Mouse (Mus musculus): Measurements from ENCODE around the gene Cdkl4. TPM values are rescaled to one million over a fixed set of nuclear protein-coding genes. Genes with fewer than 3 reads are reported as not detected.
"Not testable (repeated sequence)": the region's sequence is repeated elsewhere in the genome, so short reads cannot be mapped to it uniquely, and the experiment has no call there.

The Cdkl4 gene
- polyA plus RNA-seq, 1 experiment from 2014 or later = 3.9 TPM

DNA sequence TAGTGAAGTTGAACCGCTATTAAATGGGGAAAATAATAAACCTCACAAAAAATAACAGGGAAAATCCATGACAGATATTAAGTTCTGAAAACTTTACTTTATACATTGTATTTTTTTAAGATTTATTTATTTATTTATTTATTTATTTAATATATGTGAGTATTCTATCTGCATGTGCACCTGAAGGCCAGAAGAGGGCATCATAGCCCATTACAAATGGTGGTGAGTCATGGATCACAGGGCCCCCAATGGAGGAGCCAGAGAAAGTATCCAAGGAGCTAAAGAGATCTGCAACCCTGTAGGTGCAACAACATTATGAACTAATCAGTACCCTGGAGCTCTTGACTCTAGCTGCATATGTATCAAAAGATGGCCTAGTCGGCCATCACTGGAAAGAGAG lies 7.9 kb downstream of the Cdkl4 start:
- not testable (repeated sequence) for ATAC-seq; H3K4me2 ChIP-seq (ENCODE audit: low read length); H3K36me3 ChIP-seq (ENCODE audit: control insufficient read depth, insufficient read depth); H3K4me3 ChIP-seq (replicated peaks; ENCODE audit: low read length); H3K27ac ChIP-seq (ENCODE audit: low read length); H3K27me3 ChIP-seq (replicated peaks; ENCODE audit: control insufficient read depth, insufficient read depth, low read length); H3K9ac ChIP-seq (replicated peaks; ENCODE audit: low read depth, low read length); H3K9me3 ChIP-seq (ENCODE audit: control insufficient read depth, low read length); H3K4me1 ChIP-seq (replicated peaks; ENCODE audit: control insufficient read depth, insufficient read depth, low read length)
- 91% methylated on average over 1 of the region's 2 CpGs for WGBS

DNA sequence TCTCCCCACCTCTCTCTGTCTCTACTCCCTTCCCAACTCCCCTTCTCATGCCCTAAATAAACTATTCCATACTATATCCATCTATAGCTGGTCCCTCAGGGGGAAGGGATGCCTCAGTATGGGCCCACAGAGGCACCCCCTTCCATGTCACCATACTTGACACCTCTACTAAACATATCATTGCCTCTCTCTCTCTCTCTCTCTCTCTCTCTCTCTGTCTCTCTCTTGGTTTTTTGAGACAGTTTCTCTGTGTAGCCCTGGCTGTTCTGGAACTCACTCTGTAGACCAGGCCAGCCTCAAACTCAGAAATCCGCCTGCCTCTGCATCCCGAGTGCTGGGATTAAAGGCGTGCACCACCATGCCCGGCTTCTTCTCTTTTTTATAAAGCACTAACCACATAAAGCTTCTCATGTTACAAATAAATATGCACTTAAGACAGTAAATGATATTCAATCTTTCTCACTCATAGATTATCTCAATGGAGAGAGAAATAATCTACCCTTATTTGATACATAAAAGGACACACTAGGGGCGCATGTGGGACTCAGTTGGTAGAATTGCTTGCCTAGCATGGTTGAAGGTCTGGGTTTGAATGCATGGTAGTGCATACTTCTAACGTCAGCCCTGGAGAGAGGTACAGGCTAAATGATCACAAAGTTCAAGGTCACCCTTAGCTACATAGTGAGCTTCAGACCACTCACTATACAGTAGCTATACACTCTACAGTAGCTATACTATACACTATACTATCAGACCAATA lies 8.6 kb downstream of the Cdkl4 start:
- Histone ChIP-seq H3K36me3 (ENCODE audit: control insufficient read depth, insufficient read depth) (no peaks in the 10 kb centered on the region), H3K4me3 (replicated peaks; ENCODE audit: low read length) (no peak overlapping the region), H3K27me3 (replicated peaks; ENCODE audit: control insufficient read depth, insufficient read depth, low read length) (no peaks in the 10 kb centered on the region), H3K9ac (replicated peaks; ENCODE audit: low read depth, low read length) (no peak overlapping the region), H3K4me2 (ENCODE audit: low read length) (no peak overlapping the region), H3K9me3 (ENCODE audit: control insufficient read depth, low read length) (0 out of 2 replicates have a peak, but pooled peaks cover 2% of the 10 kb centered on the region), H3K27ac (ENCODE audit: low read length) (no peak overlapping the region), H3K4me1 (replicated peaks; ENCODE audit: control insufficient read depth, insufficient read depth, low read length) (no peaks in the 10 kb centered on the region)
- WGBS = 91% methylated on average over 6 of the region's 6 CpGs
- no peak for ATAC-seq

- H3K4me3 ChIP-seq (replicated peaks; ENCODE audit: low read length) = no peak overlapping the region
- no peak overlapping the region for H3K4me2 ChIP-seq (ENCODE audit: low read length)
- 85% methylated on average over 2 of the region's 2 CpGs for WGBS
- H3K27ac ChIP-seq (ENCODE audit: low read length) = no peak overlapping the region
- H3K9ac ChIP-seq (replicated peaks; ENCODE audit: low read depth, low read length) = no peak overlapping the region
- H3K4me1 ChIP-seq (replicated peaks; ENCODE audit: control insufficient read depth, insufficient read depth, low read length) = no peaks in the 10 kb centered on the region
- H3K9me3 ChIP-seq (ENCODE audit: control insufficient read depth, low read length) = 0 out of 2 replicates have a peak, but pooled peaks cover 2% of the 10 kb centered on the region
- ATAC-seq = no peak
- H3K36me3 ChIP-seq (ENCODE audit: control insufficient read depth, insufficient read depth) = no peaks in the 10 kb centered on the region
- no peaks in the 10 kb centered on the region for H3K27me3 ChIP-seq (replicated peaks; ENCODE audit: control insufficient read depth, insufficient read depth, low read length)
Observed at GRCm38 (mm10) chr17:80568441-80568840, 9.2 kb downstream of the Cdkl4 start.

DNA sequence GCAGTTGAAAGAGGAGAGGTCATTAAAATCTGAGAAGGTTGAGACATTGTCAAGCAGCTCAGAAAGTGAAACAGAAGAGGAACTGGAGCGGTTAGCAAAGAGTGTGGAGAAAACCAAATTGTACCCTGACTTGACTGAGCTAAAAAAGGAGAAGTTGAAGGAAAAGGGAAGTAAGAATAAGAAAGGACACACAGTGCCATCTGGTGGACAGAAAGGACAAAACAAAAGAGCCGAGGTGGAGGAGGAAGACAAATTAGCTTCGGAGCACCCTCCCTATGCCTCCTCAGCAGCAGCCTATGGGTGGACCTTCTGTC lies 13.0 kb downstream of the Cdkl4 start:
- 76% methylated on average over 3 of the region's 3 CpGs for WGBS
- H3K4me1 ChIP-seq (replicated peaks; ENCODE audit: control insufficient read depth, insufficient read depth, low read length) = no peaks in the 10 kb centered on the region
- no peaks in the 10 kb centered on the region for H3K27me3 ChIP-seq (replicated peaks; ENCODE audit: control insufficient read depth, insufficient read depth, low read length)
- H3K4me3 ChIP-seq (replicated peaks; ENCODE audit: low read length) = no peak overlapping the region
- H3K9ac ChIP-seq (replicated peaks; ENCODE audit: low read depth, low read length) = no peak overlapping the region
- ATAC-seq = no peak
- H3K36me3 ChIP-seq (ENCODE audit: control insufficient read depth, insufficient read depth) = no peaks in the 10 kb centered on the region
- no peak overlapping the region for H3K27ac ChIP-seq (ENCODE audit: low read length)
- H3K4me2 ChIP-seq (ENCODE audit: low read length) = no peak overlapping the region
- H3K9me3 ChIP-seq (ENCODE audit: control insufficient read depth, low read length) = 0 out of 2 replicates have a peak, but pooled peaks cover 2% of the 10 kb centered on the region

DNA sequence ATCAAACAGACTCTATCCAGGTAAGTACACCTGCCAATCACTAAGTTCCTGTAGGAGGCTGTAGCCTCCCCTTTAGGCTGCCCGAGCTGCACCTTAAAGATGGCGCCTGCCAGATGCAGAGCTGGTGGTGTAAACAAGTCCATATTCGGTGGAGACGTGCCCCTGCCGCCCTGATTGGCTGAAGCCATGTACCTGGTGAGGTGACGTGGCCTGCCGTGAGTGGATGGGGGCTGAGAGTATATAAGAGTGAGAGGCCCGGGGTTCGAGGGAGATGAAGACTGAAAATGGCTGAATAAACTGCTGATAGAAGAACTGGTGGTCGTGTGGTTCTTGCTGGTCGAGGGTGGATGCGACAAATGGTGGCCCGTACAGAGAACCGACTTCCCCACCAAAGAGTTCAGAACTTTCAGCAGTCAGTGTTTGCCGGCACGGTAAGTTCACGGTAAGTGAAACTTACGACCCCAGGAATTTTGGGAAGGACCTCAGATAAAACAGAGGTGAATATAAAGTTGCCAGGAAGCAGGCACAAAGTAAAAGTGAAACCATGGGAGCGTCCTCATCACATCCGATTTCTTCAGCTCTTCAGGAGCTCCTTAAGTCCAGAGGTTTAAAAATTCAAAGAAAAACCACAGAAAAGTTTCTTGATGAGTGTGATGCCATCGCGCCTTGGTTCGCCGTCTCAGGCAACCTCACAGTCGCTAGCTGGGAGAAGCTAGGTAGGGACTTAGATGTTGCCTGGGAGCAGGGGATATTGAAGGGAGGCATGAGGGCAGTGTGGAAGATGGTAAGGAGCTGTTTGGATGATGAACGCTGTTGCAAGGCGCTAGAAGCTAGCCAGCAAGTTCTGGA lies 13.6 kb downstream of the Cdkl4 start:
- ATAC-seq; H3K27me3 ChIP-seq (replicated peaks; ENCODE audit: control insufficient read depth, insufficient read depth, low read length); H3K4me2 ChIP-seq (ENCODE audit: low read length); H3K9me3 ChIP-seq (ENCODE audit: control insufficient read depth, low read length); H3K4me1 ChIP-seq (replicated peaks; ENCODE audit: control insufficient read depth, insufficient read depth, low read length); H3K9ac ChIP-seq (replicated peaks; ENCODE audit: low read depth, low read length); H3K27ac ChIP-seq (ENCODE audit: low read length); H3K4me3 ChIP-seq (replicated peaks; ENCODE audit: low read length); H3K36me3 ChIP-seq (ENCODE audit: control insufficient read depth, insufficient read depth): not testable (repeated sequence)
- WGBS = 95% methylated on average over 27 of the region's 27 CpGs

DNA sequence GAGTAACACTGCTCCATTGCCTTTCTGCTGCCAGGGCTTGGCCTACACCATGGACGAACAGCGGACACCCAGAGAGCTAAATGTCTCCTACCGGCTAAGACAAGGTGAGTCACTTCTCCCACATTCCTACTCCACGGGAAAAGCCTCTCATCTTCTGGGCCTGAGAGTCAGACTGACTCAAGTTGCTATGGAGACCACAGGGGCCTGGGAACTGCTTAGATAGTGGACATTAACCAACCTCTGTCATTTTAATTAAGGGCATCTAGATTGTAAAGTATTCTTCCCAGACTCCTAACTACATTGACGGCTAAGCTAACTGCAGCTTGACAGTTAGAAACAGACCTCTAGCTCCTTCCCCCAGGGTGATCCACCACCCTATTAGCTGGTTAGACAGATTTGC lies 14.8 kb downstream of the Cdkl4 start:
- Histone ChIP-seq H3K4me2 (ENCODE audit: low read length) (no peak overlapping the region), H3K4me1 (replicated peaks; ENCODE audit: control insufficient read depth, insufficient read depth, low read length) (no peaks in the 10 kb centered on the region), H3K36me3 (ENCODE audit: control insufficient read depth, insufficient read depth) (no peaks in the 10 kb centered on the region), H3K9ac (replicated peaks; ENCODE audit: low read depth, low read length) (no peak overlapping the region), H3K4me3 (replicated peaks; ENCODE audit: low read length) (no peak overlapping the region), H3K27me3 (replicated peaks; ENCODE audit: control insufficient read depth, insufficient read depth, low read length) (no peaks in the 10 kb centered on the region), H3K9me3 (ENCODE audit: control insufficient read depth, low read length) (0 out of 2 replicates have a peak, but pooled peaks cover 2% of the 10 kb centered on the region), H3K27ac (ENCODE audit: low read length) (no peak overlapping the region)
- no peak for ATAC-seq
- 74% methylated on average over 5 of the region's 5 CpGs for WGBS

- 19% methylated on average over 12 of the region's 12 CpGs for WGBS
Observed at GRCm38 (mm10) chr17:80560669-80561401, 16.8 kb downstream of the Cdkl4 start.

DNA sequence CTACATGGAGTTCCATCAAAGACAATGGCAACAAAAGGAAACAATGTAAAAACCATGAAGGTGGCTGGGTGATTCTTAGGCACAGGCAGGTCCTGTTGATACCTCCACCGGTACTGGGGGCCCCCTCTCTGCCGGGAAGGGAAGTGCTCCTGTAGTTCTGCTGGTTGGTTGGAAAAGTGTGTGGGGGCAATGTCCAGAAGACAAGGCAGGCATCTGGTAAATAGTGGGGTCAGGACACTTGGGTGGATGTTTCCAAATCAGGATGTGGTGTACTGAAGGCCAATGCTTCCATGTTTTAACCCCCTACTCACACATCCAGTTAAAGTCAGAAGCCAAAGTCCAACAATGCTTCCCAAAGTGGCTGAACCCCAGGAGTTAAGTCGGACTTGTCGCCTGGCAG lies 17.9 kb downstream of the Cdkl4 start:
- H3K27ac ChIP-seq (ENCODE audit: low read length) = no peak overlapping the region
- H3K9ac ChIP-seq (replicated peaks; ENCODE audit: low read depth, low read length) = no peak overlapping the region
- 82% methylated on average over 4 of the region's 4 CpGs for WGBS
- ATAC-seq = no peak
- no peak overlapping the region for H3K4me3 ChIP-seq (replicated peaks; ENCODE audit: low read length)
- H3K27me3 ChIP-seq (replicated peaks; ENCODE audit: control insufficient read depth, insufficient read depth, low read length) = no peaks in the 10 kb centered on the region
- H3K4me2 ChIP-seq (ENCODE audit: low read length) = no peak overlapping the region
- no peaks in the 10 kb centered on the region for H3K36me3 ChIP-seq (ENCODE audit: control insufficient read depth, insufficient read depth)
- no peaks in the 10 kb centered on the region for H3K4me1 ChIP-seq (replicated peaks; ENCODE audit: control insufficient read depth, insufficient read depth, low read length)
- H3K9me3 ChIP-seq (ENCODE audit: control insufficient read depth, low read length) = no peaks in the 10 kb centered on the region

More at GRCm38 (mm10) chr17:80560669-80561401, 16.8 kb downstream of the Cdkl4 start:
- Histone ChIP-seq H3K27me3 (replicated peaks; ENCODE audit: control insufficient read depth, insufficient read depth, low read length) (no peaks in the 10 kb centered on the region), H3K36me3 (ENCODE audit: control insufficient read depth, insufficient read depth) (no peaks in the 10 kb centered on the region), H3K4me3 (replicated peaks; ENCODE audit: low read length) (no peak overlapping the region), H3K9ac (replicated peaks; ENCODE audit: low read depth, low read length) (no peak overlapping the region), H3K27ac (ENCODE audit: low read length) (no peak overlapping the region), H3K4me1 (replicated peaks; ENCODE audit: control insufficient read depth, insufficient read depth, low read length) (no peaks in the 10 kb centered on the region), H3K4me2 (ENCODE audit: low read length) (no peak overlapping the region), H3K9me3 (ENCODE audit: control insufficient read depth, low read length) (no peaks in the 10 kb centered on the region)
- peak; percentile 45 for ATAC-seq

DNA sequence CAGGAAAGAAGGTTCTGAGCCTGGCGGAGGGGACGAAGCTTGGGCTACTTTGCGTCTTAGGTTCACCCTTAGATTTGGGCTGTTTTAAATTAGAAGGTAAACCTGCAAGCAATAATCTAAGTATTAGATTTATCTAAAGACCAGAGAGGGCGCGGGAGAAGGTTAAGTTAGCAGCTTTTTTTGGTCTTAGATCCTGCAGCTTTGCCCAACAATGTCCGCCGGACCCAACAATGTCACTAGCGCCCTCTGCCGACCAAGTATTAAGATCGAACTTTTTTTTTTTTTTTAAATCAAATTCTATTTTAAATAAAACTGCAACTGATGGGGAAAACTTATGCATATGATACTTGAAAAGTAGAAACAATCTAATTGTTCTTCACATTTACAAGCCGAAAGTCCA lies 18.6 kb downstream of the Cdkl4 start:
- 36% methylated on average over 11 of the region's 11 CpGs for WGBS
- H3K9me3 ChIP-seq (ENCODE audit: control insufficient read depth, low read length) = no peaks in the 10 kb centered on the region
- no peaks in the 10 kb centered on the region for H3K27me3 ChIP-seq (replicated peaks; ENCODE audit: control insufficient read depth, insufficient read depth, low read length)
- no peak for ATAC-seq
- no peak overlapping the region for H3K4me2 ChIP-seq (ENCODE audit: low read length)
- H3K27ac ChIP-seq (ENCODE audit: low read length) = no peak overlapping the region
- H3K4me1 ChIP-seq (replicated peaks; ENCODE audit: control insufficient read depth, insufficient read depth, low read length) = peaks cover 6% of the 10 kb centered on the region
- H3K36me3 ChIP-seq (ENCODE audit: control insufficient read depth, insufficient read depth) = no peaks in the 10 kb centered on the region
- H3K9ac ChIP-seq (replicated peaks; ENCODE audit: low read depth, low read length) = no peak overlapping the region
- H3K4me3 ChIP-seq (replicated peaks; ENCODE audit: low read length) = no peak overlapping the region

All from forebrain, embryonic 16.5 days (tissue).